Mouse (Mus musculus) heart, postnatal 36 days (tissue): ENCODE data around the gene Adam12. TPM values are rescaled to one million over a fixed set of nuclear protein-coding genes. Genes with fewer than 3 reads are reported as not detected.
A peak's percentile ranks its signal among the peaks of the same experiment; 100 is the strongest.
"Not testable (repeated sequence)": the region's sequence is repeated elsewhere in the genome, so short reads cannot be mapped to it uniquely, and the experiment has no call there.

Experiments used
- DNase-seq, 2 experiments: peaks; one replicate each; pipeline ENCODE4 v3.0.0; 2021 to 2022
- intact Hi-C: fragments of 180-260 bp; cut with DNase I; formaldehyde crosslinking; loops from one replicate; pipeline ENCODE4 v1.15.1; 2025
- total RNA-seq, 2 experiments: library from RNA; stranded (reverse); gene quantifications; 2 replicates each; pipeline ENCODE4 v1.2.3; 2021

The Adam12 gene
- total RNA-seq, 2 experiments from 2014 or later, result 0.61 to 0.62 TPM

GRCm38 (mm10) chr7:133891298-133891697 is 340.6 kb downstream of the Adam12 start:
- intact Hi-C loops, result no loop called here
- DNase-seq, result no peak

GRCm38 (mm10) chr7:133889986-133890385 is 342.0 kb downstream of the Adam12 start:
- no peak for DNase-seq
- intact Hi-C loops, result no loop called here

DNA sequence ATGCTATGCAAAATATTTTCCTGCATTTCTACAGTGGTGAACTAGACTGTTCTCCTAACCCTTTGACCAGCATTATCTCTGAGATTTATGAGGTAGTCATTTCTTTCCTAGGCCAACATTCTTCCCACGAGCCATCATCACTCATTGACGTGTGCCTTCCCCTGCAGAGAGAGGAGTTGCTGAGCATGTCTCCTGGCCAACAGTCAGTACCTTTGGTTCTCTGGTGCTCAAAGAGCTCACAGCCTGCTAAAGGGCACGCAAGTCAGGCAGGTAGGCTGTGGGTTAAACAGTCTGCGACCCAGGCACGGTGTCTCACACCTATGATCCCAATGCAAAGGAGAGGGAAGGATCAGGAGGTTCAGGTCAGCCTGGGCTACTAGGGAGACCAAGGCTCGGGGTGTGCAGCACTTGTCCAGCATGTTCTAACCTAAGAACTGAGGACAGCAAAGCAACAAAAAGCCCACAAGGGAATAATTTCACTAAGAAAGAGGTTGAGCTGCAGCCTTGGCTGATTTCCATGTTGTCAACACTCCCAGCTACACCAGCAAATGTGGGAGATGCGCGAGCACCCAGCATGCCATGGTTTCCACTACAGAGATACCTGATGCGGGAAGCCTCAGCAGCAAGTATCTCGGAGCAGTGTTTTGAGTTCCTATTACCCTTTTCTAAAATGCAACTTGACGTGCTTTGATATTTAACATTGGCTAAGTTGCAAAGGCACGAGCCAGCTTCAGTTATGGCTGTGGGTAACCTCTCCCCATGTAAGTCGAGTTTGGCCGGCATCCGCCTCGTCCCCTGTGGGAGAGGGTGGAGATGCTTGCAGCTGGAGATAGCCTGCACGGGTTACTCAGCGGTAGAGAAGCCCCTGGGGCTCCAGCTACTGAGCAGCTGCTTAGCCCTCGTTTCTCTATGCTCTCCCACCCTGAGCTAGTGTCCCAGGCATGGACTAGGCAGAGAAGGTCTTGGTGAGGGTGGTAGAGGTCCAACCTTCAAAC is 342.7 kb downstream of the Adam12 start:
- intact Hi-C loops, result no loop called here
- DNase-seq, result peak; percentile 20 to 57

- intact Hi-C loops, DNase-seq: not testable (repeated sequence)
Measured at GRCm38 (mm10) chr7:133884759-133885431, 347.1 kb downstream of the Adam12 start.

DNA sequence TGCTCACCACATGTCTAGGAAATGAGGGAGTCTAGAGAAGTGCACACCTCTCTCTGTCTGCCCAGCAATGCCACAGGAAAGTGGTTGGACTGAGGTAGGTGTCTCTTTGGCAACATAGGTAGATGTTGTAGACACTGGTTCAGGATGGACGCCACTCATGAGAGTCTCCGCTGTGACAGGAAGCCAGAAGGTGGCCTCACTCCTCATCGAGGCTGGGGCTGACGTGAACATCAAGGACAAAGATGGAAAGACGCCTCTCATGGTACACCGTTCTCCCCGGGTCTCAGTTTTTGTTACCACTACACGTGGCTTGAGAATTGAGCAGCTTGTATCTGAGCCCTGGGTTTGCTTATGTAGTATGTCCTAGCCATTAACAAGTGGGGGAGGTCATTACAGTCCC is 352.2 kb downstream of the Adam12 start:
- DNase-seq, result no peak
- intact Hi-C loops, result no loop called here

- no peak for DNase-seq
- intact Hi-C loops, result no loop called here
Measured at GRCm38 (mm10) chr7:133876646-133877342, 355.2 kb downstream of the Adam12 start.

DNA sequence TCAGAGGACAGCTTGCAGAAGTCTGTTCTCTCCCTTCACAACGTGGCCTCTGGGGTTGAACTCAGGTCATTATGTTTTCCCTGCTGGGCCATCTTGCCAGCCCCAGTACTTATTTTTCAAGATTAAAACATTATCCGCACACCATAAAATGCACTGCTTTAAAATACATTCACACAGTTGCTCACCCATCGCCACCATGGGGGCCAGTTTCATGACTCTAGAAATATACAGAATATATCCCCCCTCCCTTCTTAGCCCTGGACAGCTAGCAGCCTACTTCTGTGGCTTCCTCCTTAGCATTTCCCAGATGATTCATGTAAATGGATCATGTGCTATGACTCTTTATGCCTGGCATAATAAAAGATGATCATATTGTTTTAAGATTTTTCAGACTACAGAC is 355.8 kb downstream of the Adam12 start:
- intact Hi-C loops, result no loop called here
- no peak for DNase-seq

DNA sequence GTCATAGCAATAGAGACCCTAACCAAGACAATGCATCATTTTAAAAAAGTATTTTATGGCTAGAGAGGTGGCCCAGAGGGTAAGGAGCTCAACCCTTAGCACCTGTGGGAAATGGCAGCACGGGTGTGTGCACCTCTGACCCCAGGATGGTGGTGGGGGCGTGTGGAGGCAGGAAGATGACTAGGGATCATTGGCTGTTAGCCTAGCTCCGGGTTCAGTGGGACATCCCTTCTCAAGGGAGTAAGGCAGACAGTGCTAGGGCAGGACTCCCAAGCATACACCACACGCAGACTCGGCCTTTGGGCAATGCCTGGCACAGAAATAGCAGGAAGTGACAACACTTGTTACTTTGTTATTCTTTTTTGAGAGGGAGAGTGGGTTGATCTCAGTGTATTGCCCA is 359.2 kb downstream of the Adam12 start:
- intact Hi-C loops, result no loop called here
- DNase-seq, result no peak

- intact Hi-C loops, result no loop called here
- no peak for DNase-seq
Measured at GRCm38 (mm10) chr7:133870265-133870664, 361.7 kb downstream of the Adam12 start.

- intact Hi-C loops, result no loop called here
- no peak for DNase-seq
Measured at GRCm38 (mm10) chr7:133863684-133864083, 368.3 kb downstream of the Adam12 start.

DNA sequence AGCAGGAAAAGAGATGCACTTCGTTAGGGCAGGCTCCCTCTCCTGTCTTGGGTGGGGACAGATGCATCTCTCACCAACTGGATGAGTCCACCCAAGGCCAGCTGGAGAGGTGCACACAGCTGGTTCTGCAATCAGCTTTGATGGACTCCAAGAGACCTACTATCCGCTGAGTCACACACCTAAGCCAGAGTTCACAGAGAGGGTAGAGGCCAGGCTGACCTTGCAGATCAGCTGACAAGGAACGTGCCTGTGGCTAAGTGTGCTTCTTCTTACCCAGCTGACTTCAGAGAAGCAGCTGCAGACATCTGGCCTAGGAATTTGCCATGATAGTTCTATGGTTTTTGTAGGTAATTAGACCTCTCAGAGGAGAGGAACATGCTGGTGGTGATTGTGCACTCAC is 368.8 kb downstream of the Adam12 start:
- intact Hi-C loops, result no loop called here
- DNase-seq, result no peak

GRCm38 (mm10) chr7:133862723-133863122 is 369.2 kb downstream of the Adam12 start:
- DNase-seq, result no peak
- intact Hi-C loops, result no loop called here

DNA sequence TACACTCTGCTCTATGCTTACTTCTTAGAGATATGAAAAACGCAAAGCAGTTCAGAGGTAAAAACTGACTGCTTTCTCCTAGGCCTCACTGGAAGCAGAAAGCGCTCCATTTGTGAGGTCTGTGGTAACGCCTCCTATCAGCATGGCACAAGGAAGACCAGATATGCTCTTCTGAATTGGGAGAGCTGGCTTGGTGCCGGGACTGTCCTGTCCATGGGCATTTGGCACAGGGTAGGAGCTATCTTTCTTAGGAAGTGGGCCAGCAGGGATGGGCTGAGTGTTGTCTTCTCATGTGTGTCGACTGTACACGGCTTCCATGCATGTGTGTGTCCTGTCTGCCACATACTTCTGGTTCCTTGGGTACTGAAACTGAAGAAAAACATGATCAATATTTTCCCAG is 369.7 kb downstream of the Adam12 start:
- intact Hi-C loops, result no loop called here
- no peak for DNase-seq

GRCm38 (mm10) chr7:133859548-133859947 is 372.4 kb downstream of the Adam12 start:
- intact Hi-C loops, result loop anchor here (10.0 kb wide), 1 partner anchor 1625 kb away; no protein-coding TSS in a partner anchor
- no peak for DNase-seq

GRCm38 (mm10) chr7:133858506-133858905 is 373.4 kb downstream of the Adam12 start:
- DNase-seq, result no peak

GRCm38 (mm10) chr7:133856278-133856677 is 375.7 kb downstream of the Adam12 start:
- DNase-seq, result peak; percentile 71 to 73
- intact Hi-C loops, result loop anchor here (1.0 to 10.0 kb wide), 6 partner anchors 367 to 1629 kb away; no protein-coding TSS in a partner anchor

More at GRCm38 (mm10) chr7:133858506-133858905, 373.4 kb downstream of the Adam12 start:
- intact Hi-C loops, result loop anchor here (10.0 kb wide), 1 partner anchor 1626 kb away; no protein-coding TSS in a partner anchor

DNA sequence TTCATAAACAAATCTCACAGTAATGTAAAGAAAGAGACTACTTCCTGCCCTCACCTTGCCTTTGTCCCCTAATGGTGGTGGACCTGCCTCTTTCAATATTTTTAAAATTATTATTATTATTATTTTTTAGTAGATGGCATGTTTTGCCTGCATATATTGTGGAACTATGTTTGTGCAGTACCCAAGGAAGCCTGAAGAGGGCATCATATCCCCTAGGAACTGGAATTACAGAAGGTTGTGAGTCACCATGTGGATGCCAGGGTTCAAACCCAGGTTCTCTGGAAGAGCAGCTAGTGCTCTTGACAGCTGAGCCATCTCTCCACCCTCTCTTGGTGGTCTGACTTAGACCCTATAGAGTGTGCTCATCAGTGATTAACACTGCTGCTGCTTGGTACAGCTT is 381.2 kb downstream of the Adam12 start:
- no peak for DNase-seq
- intact Hi-C loops, result loop anchor here (10.0 kb wide), 1 partner anchor 1634 kb away; no protein-coding TSS in a partner anchor

- intact Hi-C loops, result no loop called here
- DNase-seq, result no peak
Measured at GRCm38 (mm10) chr7:133848180-133848579, 383.8 kb downstream of the Adam12 start.

- intact Hi-C loops, result no loop called here
- DNase-seq, result no peak
Measured at GRCm38 (mm10) chr7:133847175-133847574, 384.8 kb downstream of the Adam12 start.

GRCm38 (mm10) chr7:133842079-133842478 is 389.9 kb downstream of the Adam12 start:
- no peak for DNase-seq
- intact Hi-C loops, result no loop called here

DNA sequence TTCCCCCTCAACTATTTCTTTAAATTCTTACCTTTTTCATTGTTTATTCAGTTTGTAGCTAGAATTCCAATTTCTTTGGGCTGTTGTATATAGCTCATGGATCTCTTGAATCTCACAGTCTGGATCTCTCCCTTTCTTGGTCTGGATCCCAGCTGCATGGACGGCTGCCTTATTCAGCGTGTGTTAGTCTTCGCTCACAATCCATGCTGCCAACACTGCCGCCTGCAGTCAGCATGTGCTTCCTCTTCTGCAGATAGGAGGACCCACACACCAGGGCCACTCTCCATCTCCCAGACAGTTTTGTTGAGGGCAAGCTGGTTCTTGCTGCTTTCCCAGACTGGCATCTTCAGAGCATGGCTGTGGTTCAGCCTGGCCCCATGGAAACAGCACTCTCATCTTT is 392.4 kb downstream of the Adam12 start:
- no peak for DNase-seq
- intact Hi-C loops, result no loop called here
